7 mouse cellular contexts compared by ENCODE assay signal in genomic region chr12:100578291-100578690, GRCm38 (mm10).
DNase-seq lines count a peak whose midpoint lies in the region.

No protein-coding gene starts in this region.

- peak; percentile 70 for DNase-seq in kidney, adult 9 months
- DNase-seq in kidney, adult 11 months: no peak
- peak; percentile 62 for DNase-seq in CD4-positive, CD25-positive, alpha-beta regulatory T cell, adult 2 months (ENCODE audit: low read depth, low spot score)
- peak; percentile 26 for DNase-seq in Muller cell, postnatal 12 days (ENCODE audit: inconsistent ontology term)
- peak; percentile 30 for DNase-seq in embryo, embryonic 11.5 days (ENCODE audit: low read depth, low spot score)
- peak; percentile 57 for DNase-seq in layer of hippocampus, adult 9-11 months
- DNase-seq in right cerebral cortex, postnatal 14 days: peak; percentile 23
